Comparison of ENCODE assay signal across 7 mouse cellular contexts in the genomic region with DNA sequence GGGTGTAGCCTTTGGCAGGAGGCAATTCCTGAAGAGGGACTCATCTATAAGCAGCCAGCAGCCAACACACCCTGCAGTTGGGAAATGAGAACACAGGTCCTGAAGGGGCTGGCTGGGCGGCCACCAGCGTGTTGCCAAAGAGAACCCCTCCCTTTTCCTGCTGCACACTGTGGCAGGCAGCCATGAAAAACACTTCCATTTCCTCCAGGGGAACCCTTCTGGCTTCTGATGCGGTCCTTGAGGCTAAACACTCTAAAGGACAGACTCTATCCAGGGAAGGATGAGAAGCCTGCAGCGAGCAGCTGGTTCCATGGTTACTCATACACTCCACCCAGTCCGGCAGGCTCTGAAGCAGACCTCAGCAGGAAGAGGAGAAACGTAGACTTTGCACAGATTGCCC.
A peak's percentile ranks its signal among the peaks of the same experiment; 100 is the strongest.
DNase-seq lines count a peak whose midpoint lies in the region; ATAC-seq lines count a peak whose summit lies in the region.

No protein-coding gene starts in this region.

- H3K4me2 ChIP-seq in heart, embryonic 12.5 days: no peak overlapping the region

- peaks cover 4% of the 10 kb centered on the region; the same call in 1 of the 2 replicates for H3K9me3 ChIP-seq in heart, embryonic 12.5 days (replicated peaks)

- H3K27me3 ChIP-seq in heart, embryonic 12.5 days (replicated peaks): no peaks in the 10 kb centered on the region

- DNase-seq in ovary, adult 18-20 months (ENCODE audit: low spot score): peak; percentile 46
- DNase-seq in ovary, postnatal 10 days (ENCODE audit: low spot score): no peak
- DNase-seq in kidney, postnatal 14 days: peak; percentile 88
- DNase-seq in lung, postnatal 4 days: peak; percentile 89 to 94
- no peak for DNase-seq in c-Kit-positive CD71-positive TER-119-positive erythroid progenitor cells, embryonic 14.5 days (ENCODE audit: low spot score)

- no peaks in the 10 kb centered on the region for H3K36me3 ChIP-seq in heart, embryonic 12.5 days

- no peak overlapping the region for H3K4me3 ChIP-seq in heart, embryonic 12.5 days

- peaks cover 12% of the 10 kb centered on the region; the same call in 1 of the 2 replicates for H3K4me1 ChIP-seq in heart, embryonic 12.5 days (replicated peaks)

- peak overlapping the region; percentile 50 for H3K27ac ChIP-seq in heart, embryonic 12.5 days (ENCODE audit: poor library complexity, severe bottlenecking)

- H3K9ac ChIP-seq in heart, embryonic 12.5 days: no peak overlapping the region

- 46% methylated on average over 6 of the region's 6 CpGs for WGBS in heart, embryonic 12.5 days

- ATAC-seq in common myeloid progenitor, adult 5-6 weeks (replicated peaks; ENCODE audit: low read depth, poor library complexity, severe bottlenecking): peak; percentile 70
- peak; percentile 88 for ATAC-seq in heart, embryonic 12.5 days (ENCODE audit: insufficient number of reproducible peaks, low FRiP score)

Comparison
In these comparisons a context has a peak if more than half of its experiments do, and no peak if none do; other contexts are left out.
1. DNase-seq: peak in ovary, adult 18-20 months (single experiment), kidney, postnatal 14 days (single experiment) and lung, postnatal 4 days (2 of 2); none in ovary, postnatal 10 days (single experiment) and c-Kit-positive CD71-positive TER-119-positive erythroid progenitor cells, embryonic 14.5 days (single experiment).